Mouse (Mus musculus): ENCODE measurements around the gene Nlrp6.
A peak's percentile ranks its signal among the peaks of the same experiment; 100 is the strongest.

The Nlrp6 gene

DNA sequence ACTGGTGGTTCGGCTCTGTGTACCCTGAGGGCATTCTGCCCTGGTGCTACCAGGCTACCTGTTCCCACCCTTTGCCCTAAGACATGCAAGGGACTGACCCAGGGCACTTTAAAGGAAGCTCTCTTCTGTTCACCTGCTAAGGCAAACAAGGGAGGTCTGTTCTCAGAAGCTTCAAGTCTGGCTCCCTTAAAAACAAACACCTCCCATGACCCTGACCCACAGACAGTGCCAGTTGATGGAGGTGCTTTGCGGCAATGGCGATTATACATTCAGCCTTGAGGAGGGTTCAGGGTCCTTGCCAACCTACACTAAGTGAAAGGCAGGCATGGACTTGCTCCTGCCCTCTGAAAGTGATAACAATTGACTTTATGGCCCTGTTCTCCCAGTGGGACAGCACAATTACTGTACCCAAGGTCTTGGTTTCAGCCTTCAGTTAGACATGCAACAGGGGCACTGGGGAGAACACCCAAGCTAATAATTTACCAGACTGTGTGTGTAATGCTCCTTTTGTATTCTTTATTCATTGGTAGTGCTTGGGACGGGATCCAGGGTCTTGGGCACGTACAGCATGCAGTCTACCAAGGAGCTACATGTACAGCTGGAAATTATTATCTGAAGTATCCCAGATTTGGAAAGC lies 7.7 kb upstream of the Nlrp6 start:
- peak; percentile 47 for DNase-seq

DNA sequence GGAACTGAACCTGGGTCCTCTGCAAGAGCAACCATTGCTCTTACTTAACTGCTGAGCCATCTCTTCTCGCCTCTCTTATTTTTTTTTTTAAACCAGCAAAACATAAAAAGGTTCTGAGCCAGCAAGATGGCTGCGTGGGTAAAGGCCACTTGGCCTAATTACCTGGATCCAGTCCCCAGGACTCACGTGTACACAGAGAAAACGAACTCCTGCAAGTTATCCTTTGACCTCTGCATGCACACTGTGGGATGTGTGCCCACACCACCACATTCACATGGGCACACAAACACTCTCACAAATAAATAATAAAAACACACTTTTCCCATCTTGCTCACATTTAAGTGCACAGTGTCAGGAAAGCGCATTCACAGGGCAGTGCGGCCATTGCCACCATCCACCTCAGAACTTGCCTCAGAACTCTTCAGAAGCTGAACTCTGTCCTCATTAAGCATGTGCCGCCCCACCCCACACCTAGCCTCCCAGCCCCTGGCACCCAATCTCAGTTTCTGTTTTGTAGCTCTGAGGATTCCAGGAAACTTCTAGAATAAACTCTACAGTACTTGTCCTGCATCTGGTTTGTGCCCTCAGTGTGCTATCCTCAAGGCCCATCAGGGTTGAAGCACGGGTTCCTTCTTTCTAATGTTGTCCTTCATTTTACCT lies 6.5 kb upstream of the Nlrp6 start:
- peak; percentile 42 for DNase-seq

DNA sequence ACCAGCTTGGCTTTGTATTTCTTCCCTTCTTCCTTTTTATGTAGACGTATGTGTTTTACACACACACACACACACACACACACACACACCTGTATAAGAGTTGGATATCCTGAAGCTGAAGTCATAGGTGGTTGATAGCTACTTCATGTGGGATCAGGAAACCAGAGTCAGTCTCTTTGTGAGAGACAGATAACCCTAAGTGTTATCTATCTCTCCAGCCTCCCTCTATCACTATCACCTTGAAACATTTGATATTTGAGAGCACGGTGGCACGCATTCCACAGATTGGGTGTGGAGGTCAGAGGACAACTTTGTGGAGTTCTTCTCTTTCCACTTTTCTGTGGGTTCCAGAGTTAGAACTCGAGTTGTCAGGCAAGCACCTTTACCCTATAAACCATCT lies 791 bp upstream of the Nlrp6 start:
- no peak for DNase-seq

DNA sequence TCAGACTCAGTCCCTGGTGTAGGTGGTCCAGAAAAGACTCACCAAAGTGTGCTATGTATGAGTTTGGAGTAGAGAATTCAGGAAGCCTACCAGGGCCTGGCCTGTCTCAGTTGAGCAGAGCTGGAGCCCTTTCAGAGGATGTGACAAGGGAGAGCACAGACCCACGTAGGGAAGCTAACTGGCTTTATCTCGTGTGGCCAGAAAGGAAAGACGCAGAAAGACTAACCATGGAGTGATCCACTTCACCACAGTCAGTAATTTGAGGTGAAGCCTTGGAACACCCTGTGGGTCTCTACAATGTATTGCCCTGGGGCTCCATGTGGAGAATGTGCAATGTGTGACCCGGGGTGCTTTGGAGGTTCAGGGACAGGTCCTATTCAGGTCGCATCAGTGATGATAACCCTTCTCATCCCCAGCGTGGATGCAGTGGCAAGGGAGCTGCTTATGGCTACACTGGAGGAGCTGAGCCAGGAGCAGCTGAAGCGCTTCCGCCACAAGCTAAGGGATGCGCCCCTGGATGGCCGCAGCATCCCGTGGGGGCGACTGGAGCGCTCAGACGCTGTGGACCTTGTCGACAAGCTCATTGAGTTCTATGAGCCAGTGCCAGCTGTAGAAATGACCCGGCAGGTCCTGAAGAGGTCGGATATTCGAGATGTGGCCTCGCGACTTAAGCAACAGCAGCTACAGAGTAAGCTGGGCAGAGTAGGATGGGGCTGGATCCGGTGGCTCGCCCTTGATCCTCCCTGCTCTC lies 698 bp downstream of the Nlrp6 start:
- DNase-seq, result no peak

DNA sequence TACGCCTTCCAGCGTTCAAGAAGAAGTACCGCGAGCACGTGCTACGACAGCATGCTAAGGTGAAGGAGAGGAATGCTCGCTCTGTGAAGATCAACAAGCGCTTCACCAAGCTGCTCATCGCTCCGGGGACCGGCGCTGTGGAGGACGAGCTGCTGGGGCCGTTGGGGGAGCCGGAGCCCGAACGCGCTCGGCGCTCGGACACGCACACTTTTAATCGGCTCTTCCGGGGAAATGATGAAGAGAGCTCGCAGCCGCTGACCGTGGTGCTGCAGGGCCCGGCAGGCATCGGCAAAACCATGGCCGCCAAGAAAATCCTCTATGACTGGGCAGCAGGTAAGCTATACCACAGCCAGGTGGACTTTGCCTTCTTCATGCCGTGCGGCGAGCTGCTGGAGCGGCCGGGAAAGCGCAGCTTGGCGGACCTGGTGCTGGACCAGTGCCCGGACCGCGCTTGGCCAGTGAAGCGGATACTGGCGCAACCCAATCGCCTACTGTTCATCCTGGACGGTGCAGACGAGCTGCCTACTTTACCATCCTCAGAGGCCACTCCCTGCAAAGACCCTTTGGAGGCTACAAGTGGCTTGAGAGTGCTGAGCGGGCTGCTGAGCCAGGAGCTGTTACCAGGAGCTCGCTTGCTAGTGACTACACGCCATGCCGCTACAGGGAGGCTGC lies 1.8 kb downstream of the Nlrp6 start:
- peak; percentile 91 for DNase-seq

DNA sequence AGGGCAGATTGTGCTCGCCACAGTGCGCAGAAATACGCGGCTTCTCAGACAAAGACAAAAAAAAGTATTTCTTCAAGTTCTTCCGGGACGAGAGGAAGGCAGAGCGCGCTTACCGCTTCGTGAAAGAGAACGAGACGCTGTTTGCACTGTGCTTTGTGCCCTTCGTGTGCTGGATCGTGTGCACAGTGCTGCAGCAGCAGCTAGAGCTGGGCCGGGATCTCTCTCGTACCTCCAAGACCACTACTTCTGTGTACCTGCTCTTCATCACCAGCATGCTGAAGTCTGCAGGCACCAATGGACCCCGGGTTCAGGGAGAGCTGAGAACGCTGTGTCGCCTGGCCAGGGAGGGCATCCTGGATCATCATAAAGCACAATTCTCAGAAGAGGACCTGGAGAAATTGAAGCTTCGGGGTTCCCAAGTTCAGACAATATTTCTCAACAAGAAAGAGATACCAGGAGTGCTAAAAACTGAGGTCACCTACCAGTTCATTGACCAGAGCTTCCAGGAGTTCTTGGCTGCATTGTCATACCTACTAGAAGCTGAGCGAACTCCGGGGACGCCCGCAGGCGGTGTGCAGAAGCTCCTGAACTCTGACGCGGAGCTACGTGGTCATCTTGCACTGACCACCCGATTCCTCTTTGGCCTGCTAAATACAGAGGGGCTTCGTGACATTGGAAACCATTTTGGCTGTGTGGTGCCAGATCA lies 2.5 kb downstream of the Nlrp6 start:
- DNase-seq, result no peak

DNA sequence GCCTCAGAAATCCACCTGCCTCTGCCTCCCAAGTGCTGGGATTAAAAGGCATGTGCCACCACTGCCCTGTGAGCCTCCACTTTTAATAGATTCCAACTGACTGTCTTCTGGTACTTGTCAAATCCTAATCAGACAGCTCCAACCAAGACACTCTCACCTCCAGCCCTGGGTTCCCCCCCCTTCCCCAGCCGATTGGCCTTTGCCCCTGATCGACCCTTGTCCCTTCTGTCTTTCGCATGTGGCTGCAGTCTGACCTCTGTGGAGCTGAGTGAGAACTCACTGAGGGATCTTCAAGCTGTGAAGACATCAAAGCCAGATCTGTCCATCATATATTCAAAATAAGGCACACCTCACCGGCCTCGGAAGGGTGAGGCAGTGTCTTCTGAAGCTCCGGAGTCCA lies 6.5 kb downstream of the Nlrp6 start:
- DNase-seq, result no peak

DNA sequence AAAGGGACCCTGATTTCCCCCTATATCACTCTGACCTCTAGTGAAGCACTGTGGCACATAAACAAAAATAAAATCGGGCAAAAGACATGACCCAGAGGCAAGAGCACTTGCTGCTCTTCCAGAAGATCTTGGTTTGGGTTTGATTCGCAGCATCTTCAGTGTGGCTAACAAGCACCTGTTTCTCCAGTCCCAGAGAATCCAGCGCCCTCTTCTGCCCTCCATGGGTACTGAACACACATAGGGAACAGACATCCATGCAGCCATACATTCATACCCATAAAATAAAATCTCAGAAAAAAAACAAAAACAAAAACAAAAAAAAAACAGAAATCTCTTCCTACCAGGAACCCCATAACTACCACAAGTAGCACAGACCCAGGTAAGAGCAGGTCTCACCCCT lies 17.7 kb downstream of the Nlrp6 start:
- no peak for DNase-seq

DNA sequence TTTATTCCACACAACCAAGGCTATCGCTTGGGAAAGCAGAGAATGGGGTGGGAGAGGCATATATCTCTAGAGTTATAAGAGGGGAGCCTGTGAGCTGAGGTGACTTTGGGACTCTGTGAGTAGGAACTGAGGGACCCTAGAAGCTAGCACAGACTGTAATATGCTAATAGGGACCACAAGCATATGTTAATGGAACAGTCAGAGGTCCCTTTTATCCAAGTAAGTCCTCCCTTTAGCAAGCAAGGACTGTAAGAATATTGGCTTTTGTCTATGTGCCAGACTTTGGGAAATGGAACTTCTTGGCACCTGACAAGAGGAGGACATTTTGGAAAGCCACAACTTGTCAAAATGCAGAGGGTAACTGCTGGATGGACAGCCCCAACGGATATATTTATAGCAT lies 18.2 kb downstream of the Nlrp6 start:
- no peak for DNase-seq

DNA sequence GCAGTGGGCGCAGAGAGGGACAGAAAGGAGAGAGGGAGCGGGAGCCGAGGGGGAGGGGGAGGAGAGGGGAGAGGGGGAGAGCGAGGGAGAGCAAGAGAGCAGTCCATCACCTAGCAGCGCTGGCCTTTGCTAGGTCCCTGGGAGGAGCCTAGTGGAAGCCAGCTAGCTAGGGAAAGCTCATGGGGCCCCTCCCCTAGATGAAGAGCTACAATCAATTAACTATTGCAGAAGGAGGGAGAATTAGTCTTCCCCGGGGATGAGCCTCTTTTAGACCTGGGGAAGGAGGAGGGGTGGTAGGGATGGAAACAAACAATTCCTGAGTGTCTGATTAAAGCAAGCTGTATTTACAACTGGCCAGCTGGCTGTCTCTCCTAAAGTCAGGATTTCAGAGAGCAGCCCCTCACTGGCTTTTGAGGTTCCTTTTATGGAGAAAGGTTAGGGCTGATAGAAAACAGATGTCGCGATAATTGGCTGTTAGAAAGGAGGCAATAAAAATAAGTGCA lies 19.0 kb downstream of the Nlrp6 start:
- DNase-seq, result peak; percentile 52

DNA sequence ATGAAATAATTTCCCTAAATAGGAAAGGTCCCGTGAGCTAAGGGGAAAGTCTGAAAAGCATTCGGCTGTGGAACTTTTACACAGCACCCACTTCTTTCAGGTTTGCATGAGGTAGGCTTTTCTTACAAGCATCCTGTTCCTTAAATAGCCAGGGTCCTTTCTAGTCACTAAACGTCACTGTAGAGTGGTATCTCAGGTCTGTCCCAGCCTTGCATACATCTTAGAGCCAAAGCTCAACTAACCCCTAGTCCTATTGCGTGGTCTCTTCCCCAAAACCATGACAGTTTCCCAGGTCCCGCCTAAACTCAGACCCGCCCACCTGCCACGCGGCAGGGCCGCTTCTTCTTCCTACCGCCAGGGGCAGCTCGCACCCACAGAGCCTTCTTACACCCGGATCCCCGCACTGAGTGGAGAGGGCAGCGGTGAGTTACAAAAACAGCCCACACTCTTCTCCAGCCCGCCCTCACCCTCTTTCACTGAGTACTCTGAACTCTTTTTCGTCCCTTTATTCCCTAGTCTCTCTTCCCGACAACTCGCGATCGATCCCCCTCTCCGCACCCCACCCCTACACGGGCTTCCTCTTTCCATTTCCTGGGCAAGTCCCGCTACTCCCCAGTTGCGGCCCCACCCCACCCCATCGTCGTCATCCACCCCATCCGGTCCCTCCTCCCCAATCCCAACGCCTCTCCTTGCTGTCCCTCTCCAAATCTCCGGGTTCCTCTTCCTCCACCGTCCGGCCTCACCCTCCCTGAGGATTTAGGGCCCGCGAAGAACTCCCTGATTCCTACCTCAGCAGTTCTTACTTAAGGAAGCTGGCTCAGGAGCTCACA lies 20.7 kb downstream of the Nlrp6 start, which contains the start of gene Pgghg:
Gene Pgghg (plus strand): TSS at position 170 of the 830 bp plus-strand sequence.
- peak; percentile 92 for DNase-seq

DNA sequence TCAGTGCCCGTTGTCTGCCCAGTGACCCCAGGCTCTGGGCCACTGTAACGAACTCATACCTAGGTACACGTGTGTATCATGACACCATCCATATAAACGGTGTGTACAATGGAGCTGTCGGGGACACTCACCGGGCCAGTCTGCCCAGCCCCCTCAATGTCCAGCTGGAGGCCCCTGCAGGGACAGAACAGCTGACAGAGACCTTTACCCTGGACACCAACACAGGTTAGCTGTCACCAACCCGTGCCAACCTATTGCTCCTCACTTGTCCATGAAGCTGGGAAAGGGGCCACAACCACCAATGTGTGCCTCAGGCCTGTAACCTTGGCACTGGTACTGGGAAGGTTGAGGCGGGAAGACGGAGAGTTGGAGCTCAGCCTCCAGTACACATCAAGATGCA lies 21.6 kb downstream of the Nlrp6 start:
- no peak for DNase-seq

DNA sequence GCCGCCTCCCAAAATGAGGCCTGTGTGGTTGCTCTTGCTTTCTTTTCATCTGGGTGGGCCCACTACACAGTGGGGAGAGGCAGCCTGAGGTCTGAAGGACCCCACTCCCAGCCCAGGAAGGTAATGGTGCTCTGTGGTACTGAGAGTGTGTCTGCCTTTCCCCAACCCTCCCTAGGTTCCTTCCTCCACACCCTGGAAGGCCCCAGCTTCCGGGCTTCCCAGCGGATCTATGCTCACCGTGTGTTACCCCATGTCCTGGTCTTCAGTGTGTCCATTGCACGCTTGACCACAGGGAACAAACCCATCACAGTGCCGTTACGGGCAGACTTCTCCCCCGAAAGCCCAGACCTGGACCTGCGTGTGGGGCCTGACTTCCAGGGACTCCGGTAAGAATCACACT lies 22.1 kb downstream of the Nlrp6 start:
- no peak for DNase-seq

DNA sequence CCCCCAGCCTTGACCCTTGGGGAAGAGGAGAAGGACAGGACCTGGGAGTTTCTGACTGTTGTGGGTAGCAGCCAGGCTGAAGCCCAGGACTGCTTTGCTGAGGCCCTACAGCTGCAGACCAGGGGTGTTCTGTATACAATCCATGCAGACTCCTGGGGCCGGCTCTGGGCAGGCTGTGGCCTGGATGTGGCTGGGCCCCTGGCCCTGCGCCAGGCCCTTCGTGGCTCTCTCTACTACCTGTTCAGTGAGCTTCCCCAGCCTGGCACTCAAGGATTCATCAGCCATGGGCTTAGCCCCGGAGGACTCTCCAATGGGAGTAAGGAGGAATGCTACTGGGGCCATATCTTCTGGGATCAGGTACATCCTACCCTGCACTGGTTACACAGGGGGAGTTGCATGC lies 22.7 kb downstream of the Nlrp6 start:
- no peak for DNase-seq

DNA sequence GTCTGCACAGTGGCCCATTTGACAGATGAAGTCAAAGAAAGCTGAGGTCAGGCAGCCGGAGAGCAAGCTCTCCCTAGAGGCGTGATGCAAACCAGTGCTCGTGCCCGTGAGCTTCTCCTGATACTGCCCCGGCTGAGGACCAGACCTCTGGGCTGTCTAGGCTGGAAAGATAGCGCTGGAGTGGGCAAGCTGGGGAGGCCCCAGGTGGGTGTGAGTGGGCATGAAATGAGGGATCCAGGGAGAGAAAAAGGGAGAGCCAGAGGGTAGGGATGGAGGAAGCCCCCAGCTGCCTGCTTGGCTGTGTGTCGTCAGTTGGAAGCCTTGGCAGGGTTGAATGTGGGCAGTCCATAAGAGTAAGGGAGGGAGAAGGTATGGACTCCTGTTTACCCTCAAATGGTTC lies 23.5 kb downstream of the Nlrp6 start:
- no peak for DNase-seq

DNA sequence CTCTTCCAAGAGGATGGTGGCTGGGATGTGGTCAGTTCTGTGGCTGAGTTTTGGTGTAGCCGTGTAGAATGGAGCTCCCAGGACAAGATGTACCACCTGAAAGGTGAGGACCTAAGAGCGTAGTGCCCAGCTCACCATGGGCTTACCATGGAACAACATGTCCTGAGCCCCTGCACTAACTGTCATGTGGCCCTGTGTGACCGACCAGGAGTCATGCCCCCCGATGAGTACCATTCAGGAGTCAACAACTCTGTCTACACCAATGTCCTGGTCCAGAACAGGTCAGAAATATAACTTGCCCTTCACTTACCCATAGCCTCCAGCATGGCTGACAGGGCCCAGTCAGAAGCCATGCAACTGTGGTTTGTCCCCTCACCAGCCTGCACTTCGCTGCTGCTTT lies 24.5 kb downstream of the Nlrp6 start:
- no peak for DNase-seq

DNA sequence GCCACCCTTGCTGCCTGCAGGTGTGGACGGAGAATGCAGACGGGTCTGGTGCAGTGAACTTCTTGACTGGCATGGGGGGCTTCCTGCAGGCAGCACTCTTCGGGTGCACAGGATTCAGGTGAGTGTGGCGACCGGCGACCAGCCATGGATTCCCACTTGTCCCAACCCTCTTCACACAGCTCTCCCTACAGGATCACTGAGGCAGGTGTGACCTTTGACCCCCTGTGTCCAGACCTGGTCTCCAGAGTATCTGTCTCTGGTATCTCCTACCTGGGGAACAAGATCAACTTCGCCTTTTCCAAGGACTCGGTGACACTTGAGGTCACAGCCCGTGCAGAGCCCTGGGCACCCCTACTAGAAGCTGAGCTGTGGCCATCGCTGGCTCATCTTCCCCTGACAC lies 25.6 kb downstream of the Nlrp6 start:
- no peak for DNase-seq

DNA sequence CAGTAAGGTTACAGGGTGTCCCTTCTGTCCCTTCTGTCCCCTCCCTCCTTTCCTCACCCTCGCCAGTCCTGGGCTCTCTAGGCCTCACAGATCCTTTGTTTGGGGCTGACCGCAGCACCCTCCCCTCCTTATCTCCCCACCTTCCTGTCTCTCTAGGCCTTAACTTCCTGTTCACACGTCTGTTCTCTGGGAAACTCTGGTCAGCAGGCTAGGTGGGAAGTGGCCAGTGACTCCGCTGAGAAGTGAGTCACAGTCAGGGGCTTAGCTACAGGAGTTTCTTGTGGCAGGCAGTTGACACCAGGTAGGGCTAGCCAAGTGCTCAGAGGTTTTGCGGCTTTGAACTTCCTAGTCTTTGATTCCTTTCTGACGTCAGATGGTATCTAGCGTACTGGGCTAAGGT lies 26.3 kb downstream of the Nlrp6 start:
- DNase-seq, result no peak

DNA sequence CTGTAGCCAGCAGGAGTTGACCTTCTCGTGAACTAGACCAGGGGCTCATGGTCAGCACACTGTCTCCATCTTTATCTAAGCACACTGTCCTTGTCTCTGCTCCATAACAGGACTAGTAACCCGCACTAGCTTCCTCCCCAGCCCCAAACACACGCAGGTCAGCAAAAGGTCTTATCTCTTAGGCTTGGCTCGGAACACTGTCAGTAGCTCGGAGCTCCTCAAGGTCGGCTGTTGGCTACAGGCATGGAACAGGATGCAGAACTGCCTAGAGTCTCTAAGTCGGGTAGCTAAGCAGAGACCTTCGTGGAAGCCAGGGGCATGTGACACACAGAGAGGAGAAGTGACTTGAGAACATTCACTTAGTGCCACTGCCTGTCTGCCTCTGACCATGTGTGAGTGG lies 27.5 kb downstream of the Nlrp6 start:
- DNase-seq, result no peak

DNA sequence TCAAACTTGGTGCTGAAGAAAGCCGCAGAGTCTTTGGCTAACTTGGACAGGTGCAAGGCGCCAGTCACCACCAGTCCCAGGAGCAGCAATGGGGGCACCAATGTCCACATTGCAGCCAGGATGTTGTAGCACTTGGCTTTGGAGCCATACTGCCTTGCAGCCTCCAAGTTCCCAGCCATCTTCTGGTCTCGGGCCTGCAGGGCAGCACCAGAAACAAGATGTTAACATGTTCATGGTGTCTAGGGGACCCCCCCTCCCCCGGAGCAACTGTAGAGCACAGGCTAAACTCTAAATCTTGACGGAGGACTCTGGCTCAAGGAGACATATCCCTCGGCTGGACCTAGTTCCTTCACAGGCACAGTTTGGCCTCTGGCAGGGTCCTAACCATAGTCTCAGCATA lies 28.6 kb downstream of the Nlrp6 start:
- DNase-seq, result no peak

DNA sequence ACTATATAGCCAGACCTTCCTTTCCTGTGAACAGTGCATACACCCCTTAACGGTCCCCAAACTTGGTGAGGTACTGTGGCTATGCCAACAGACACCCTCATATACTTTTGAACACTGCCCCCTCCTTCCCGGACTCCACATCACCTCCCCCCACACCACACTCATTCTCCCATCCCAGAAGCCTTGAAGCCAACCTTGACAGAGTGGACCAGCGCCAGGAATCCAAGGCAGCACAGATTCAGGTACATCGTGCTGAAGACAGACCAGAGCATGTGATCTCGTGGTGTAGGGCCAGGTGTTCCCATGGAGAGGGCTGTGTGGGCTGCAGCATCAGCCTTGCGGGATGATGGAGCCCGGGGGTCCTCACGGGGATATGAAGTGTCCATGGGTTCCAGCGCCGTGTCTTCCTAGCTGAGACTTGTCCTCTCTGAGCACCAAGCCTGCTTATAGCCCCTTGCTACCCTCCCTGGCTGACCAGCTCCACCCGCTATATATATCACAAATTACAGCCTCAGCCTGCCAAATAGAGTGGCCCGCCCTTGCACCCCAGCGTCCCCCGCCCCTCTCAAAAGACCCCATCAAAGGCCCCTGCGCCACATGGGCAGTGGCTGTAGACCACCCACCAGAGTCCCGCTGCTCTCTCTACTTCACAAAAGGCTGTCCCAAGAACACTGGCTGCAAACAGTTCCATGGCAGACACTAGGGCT lies 29.3 kb downstream of the Nlrp6 start, which contains the start of gene Ifitm5:
Gene Ifitm5 (minus strand): TSS at position 468 of the 707 bp plus-strand sequence.
- DNase-seq, result no peak
